Mouse (Mus musculus) lung, postnatal 25 days (tissue): ENCODE results near the gene Col24a1.

ENCODE experiments used
- DNase-seq: peaks from one replicate; pipeline ENCODE4 v3.0.0; 2022; ENCODE audit warnings: low spot score

The Col24a1 gene

DNA sequence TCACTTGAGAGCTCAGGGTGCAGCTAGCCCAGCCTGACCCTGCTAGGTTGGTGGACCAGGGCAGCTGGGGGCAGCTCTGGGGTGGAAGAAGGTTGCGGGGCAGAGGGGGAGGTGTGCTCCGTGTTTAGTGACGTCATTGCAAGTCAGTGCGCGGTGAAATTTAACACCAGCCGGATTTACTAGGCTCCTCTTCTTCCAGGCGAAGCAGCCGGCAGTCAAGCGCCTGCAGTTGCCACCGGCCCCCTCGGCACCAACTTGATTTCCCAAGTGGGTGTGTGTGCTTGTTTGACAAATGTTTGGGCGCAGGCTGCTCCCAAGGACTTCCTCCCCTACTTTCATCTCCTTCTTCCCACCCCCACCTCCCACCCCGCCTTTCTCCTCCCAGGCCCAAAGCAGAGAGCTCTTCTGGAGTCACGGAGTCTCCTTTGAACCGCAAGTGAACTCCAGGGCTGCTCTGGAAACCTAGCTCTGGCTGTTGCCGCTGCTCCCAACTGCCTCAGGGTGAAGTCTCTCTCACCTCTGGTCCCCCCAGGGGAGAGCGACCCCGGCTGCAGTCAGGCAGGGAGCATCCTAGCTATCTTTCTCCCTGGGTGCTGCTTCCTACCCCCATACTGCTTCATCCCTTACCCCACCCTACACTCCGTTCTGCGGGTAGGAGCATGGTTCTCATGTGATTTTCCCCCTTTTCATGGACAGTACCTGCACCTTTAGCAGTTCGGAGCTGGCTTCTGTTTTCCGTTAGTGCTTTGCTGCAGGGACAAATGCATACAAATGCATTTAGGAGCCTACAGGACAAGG lies at the start of gene Col24a1:
TSS of gene Col24a1 (plus strand) at position 136 of the 798 bp plus-strand sequence.
- DNase-seq: no peak

DNA sequence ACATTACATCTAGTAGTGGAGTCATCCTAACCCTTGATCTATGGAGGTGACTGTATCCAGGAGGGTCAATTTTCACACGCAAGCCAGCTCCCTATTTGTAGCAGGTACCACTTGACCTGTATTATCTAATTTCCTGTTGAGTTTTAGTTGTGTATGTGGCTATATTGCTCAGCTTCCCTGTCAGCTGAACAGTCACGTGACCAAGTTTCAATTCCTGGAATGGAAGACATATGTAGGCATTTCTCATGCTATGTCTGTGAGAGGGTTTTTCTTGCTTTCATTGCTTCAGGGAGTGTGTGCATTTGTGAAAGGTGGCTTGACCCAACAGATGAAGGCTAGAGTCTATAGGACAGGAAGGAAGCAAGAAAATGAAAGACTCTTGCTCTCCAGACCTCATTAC lies 44.2 kb upstream of the Col24a1 start:
- DNase-seq: no peak

DNA sequence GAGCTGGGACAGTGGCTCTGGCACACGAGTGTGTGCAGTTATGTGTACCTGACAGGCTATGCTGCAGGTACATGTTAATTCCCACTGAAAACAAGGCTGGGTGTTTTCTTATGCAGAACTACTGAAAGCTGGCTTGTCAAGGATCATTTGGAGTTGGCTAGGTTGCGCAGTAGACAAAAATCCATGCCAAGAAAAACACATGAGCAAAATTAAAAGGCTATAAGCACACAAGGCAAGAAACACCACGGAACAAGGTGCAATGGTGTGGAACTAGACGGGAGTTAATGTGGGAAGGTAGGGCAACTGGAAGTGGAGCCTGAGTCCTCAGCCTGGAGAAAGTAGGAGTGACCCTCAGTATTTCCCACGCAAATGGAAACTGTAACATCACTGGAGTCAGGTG lies 39.2 kb upstream of the Col24a1 start:
- DNase-seq: no peak

DNA sequence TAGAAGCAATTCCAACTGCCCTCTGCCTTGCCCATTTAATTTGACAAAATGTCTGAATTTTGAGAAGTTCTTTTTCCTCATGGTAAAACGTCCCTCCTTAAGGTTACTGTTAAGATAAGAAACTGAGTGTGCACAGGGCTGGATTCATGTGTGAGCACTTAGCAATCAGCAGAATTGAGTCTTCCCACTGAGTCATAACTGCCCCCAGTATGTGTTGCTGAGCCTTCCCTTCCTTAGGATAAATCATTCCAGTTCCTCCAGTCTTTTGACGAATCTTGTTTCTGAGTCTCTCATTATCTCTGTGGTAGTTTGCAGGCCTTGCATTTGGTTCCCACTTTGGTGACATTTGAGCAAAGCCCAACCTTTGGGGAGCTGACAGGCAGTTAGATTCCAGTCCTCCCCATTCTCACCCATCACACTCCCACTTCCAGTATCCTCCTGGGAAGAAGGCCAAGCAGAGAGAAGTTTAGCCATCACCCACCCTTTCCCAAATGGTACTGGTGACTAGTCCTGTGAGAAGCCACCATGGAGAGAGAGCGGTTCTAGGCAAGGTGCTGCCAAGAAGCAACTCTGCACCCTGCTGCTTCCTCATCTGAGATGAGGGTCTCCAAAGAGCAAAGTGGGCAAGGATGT lies 37.4 kb upstream of the Col24a1 start:
- DNase-seq: no peak

DNA sequence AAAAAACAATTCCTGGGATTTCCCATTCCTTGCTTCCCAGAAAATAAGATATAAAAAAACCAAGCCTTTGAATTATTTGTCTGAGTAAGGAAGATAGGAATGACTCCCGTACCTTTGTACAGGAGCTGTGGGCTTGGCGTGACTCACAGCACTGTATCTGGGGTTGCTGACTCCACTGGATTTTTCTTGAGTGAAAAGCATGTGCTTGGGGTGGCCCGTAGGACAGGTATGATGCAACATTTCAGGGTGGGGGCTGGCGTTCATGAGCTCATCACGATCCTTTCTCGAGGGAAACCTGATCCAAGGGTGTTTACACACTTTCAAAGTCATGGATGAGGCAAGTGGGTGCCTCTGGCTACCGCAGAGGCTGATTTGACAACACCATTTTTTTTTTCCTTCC lies 35.6 kb upstream of the Col24a1 start:
- DNase-seq: no peak

DNA sequence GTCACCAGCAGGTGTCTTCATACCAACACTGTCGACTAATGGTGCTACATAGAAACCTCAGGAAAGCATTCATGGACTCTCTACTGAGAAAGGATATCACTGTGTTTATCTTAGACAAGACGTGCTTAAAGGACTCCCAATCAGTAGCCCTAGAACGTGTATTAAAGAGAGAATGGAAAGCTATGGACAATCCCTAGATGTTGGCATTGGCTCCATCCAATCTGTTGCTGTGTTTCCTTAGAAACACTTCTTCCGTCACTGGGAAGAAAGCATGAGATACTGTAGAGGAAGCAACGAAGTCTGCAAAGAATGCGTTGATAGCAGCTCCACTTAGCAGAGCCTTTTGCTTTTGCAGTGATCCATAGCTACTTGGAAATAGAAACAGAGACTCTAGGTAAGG lies 32.6 kb upstream of the Col24a1 start:
- no peak for DNase-seq

DNA sequence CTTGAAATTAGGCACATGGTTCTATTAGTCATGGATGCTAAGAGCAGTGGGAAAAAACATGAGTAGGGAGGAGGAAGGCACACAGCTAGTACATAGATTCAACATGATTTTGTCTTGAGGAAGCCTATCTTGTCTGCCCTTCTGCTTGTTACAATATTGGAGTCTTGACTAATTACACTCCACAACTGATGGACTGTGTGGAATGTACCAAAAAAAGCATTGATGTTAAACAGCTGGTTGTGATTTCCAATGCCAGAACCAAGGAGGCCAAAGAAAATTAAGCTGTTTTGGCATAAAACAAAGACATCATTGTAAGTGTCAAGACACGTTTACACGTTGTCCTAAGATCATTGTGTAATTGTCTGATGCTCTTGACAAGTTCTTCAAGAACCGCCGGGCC lies 29.1 kb upstream of the Col24a1 start:
- no peak for DNase-seq

DNA sequence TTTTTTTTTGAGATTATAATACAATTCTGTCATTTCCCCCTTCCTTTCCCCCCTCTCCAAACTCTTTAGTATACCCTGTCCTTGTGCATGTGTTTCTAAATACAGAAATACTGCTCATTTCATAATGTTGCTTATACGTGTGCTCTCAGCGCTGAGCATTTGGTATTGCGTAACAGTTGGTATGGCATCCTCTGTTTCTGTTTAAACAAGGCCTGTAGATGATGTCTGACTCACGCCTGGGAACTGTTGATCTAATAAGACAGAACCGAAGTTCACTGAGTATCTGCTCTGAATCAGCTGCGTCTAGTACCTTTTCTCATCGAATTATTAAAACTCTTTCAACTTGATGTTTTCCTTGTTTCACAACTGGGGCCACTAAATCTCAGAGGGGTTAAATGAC lies 24.2 kb upstream of the Col24a1 start:
- DNase-seq: no peak

DNA sequence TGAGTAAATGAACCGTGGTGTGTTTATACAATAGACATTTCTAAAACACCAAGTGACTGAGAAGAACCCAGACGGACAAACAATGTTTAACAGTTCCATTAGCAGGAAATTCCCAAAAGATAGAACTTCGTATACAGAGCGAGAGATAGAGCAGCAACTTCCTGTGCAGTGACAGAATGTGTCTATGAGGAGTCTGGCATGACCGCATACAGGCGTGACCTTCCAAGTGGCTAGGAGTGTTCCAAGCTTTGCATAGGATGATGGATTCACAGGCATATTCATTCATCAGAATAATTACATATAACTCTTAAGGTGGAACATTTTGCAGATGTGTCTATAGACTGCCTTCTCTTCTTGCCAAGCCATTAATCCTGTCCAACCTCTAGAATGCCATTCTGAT lies 18.1 kb upstream of the Col24a1 start:
- no peak for DNase-seq

DNA sequence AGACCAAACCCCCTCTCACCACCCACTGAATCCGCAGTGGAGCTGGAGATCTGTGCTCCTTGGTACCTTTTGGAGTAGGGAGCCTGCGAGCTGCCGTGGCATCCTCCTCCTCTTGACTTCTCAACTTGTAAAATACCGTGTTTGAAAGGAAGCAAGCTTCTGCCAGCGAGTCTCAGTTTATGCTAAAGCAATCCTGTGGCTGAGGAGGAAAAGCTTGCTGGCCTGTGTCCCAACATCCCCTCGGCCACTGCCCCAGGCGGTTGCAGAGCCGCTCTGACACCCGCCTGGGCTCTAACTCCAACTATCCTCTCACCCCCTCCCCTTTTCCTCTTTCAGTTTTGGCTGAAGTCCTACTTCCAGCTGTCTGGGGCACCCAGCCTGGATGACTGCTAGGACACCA lies 935 bp downstream of the Col24a1 start:
- DNase-seq: peak; percentile 0

DNA sequence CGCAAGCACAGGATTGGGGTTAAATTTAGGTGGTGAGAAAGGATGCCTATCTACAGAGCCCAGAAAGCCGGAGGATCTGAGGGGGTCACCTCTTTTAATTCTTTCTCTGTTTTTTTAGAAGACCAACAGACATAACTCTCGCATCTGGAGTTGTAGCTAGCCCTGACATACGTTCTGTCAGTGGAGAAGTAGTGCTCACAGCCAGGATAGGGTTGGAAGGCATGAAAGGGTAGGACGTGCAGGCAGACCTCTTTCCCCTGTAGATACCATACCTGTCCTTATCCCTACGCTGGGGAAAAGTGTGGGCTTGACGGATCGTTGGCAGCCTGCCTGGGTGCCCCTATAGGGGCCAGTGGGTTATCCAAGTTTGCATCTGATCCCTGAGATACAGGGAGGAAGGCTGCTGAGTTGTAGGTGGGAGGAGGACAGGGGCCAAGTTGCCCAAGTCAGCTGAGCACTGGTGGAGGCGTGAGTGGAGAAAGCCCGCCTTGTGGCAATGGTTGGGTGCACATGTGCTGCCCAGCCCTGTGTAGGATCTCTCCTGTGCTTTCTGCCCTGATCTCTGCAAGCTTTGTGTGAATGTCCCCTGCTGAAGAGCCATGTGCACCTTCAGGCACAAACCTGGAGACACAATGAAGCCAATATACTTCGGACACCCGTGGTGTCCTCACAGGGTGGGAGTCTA lies 1.5 kb downstream of the Col24a1 start:
- no peak for DNase-seq

DNA sequence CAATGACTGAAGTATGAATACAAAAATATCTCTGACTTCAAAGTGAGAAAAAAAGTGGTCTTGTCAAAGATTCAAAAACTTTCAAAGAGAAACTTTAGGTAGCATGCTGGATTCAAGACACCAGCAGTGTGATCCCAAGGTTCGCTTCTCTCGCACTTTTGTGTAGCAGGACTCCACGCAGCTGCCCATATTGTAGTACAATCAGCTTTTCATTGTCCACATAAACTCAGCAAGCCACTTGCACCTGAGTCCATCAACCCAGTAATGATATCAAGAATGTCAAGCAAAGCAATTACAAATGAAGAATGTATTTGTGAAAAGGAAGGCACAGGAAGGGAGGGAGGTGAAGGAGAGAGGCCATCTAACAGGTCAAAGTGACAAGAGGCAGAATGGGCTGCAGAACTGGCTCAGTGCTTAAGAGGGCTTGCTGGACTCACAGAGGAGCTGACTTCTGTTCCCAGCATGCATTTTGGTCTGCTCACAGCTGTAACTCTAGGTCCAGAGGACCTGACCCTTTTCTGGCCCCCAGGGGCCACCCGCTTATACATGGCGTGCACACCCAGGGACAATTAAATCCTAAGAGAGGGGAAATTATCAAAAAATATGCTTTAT lies 7.8 kb downstream of the Col24a1 start:
- DNase-seq: no peak

DNA sequence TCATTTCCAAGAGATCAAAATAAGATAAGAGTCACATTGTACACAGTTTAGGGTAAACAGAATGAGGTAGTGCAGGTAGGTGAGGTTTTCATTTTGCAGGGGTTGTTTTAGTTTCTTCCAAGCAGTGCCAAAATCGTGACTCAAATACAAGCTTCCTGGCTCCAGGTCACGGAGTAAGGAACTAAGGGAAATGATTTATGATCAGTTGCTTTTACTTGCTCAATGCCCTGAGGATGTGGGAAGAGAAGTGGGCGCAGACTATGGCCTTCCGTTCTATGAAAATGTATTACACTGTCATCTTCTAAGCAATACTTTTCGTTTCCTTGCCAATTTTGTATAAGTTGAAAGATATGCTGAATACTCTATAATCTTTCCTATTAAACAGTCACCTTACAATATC lies 13.0 kb downstream of the Col24a1 start:
- no peak for DNase-seq

DNA sequence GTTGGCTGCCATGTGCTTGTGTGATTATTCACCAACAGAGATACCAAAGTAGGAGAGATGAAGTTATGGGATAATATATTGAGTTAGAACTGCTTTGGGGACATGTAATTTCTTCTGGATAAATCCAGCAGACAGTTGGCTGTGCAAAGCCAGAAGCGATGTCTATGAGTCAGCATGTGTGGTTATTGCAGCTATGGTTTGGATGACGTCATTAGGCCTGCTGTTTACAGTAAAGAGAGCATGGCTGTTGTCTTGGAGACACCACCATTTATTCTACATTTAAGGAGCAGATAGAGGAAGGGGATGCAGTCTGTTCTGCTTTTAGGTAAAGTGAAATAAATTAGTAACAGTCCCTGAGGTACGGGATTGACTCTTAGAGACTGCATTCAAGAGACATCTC lies 14.9 kb downstream of the Col24a1 start:
- DNase-seq: no peak

DNA sequence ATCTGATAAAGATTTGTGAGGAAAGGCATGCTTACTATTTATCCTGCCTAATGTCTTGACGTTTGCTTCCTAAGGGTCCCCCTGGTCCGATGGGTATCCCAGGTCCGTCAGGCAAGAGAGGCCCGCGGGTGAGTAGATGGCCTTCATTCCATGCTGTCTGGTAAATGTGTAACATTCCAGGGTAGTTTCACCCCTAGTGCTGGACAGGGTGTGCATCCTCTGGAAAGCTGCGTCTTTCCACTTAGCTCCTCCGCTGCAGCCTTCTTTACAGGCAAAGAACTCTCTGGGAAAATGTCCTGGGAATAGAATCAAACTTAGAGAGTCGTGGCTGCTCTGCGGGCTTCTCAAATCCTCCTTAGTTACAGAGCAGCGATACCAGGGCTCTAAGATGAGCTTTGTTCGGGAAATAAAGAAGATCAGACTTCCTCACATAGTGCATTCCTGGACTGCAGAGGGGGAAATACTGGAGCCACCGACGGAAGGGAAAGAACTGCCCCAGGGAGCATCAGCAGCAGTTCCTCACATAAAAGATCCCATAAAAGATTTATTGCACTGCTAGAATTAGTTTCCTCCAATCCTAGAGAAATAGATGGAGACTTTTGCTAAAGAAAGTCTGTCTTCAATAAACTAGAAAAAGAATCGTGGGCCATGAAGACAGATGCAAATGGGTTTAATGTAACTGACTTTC lies 28.5 kb downstream of the Col24a1 start:
- DNase-seq: no peak

DNA sequence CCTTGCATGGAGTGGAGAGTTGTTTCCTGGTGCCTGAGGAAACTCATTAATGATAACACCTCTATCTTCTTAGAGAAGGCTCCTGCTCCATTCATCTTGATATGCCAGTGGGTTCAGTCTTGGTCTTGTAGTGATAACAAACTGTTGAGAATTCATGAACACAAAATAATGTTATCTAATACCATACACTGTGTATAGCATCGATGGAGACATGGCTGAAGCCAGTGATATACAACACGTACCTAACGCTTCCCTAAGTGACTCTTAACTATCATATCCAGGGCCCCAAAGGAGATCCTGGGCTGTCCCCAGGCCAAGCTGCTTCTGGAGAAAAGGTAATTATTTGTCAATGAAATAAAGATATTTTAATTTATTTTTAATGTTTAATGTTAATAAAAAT lies 33.1 kb downstream of the Col24a1 start:
- no peak for DNase-seq

DNA sequence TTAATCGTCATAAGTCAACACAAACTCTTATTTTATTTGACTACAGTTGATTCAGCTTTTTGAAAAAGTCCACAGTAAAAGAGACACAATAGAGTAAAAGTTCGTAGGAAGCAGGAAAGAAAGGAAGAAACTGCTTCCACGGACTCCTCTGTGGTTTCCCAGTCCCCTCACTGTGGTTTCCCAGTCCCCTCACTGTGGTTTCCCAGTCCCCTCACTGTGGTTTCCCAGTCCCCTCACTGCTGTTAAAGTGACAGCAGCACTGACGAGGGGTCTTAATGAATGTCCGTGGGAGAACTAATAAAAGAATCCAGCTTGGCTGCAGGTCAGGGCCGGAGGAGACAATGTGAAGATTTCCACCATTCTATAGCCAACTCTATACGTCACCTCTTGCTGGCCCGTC lies 39.4 kb downstream of the Col24a1 start:
- no peak for DNase-seq

DNA sequence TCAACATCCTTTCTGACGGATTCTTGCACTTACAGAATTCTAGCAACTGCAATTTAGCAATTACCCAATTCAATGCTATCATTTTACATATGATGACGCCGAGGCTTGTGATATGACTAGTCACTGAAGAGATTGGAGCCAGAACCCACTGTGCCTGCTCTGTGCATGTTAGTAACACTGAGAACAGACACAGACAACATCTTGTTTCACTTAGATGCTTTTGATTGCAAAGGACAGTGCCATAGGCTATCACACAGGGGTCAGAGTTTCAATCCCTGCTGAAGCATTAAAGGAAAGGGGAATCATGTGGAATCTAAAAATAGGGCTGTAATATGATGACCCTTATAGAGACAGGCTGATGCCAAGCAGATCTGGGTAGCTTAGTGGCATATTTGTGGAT lies 41.8 kb downstream of the Col24a1 start:
- no peak for DNase-seq

DNA sequence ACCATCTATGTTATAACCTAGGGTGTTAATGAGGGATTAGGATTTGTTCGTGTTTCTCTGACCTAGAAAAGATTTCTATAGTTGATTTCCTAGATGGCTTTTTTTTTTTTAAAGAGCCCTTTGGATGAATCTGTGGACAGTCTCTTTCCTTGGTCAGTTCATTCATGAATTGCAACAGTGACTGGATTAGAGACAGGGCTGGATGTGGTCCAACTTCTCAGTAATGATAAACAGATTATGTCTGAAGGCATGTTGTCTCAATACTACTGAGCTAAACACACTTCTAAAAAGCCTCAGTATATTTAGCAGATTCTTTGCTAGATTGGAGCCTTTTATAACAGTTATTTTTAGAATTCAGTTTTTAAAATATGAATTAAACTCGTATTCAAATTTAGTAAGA lies 44.9 kb downstream of the Col24a1 start:
- peak; percentile 12 for DNase-seq

DNA sequence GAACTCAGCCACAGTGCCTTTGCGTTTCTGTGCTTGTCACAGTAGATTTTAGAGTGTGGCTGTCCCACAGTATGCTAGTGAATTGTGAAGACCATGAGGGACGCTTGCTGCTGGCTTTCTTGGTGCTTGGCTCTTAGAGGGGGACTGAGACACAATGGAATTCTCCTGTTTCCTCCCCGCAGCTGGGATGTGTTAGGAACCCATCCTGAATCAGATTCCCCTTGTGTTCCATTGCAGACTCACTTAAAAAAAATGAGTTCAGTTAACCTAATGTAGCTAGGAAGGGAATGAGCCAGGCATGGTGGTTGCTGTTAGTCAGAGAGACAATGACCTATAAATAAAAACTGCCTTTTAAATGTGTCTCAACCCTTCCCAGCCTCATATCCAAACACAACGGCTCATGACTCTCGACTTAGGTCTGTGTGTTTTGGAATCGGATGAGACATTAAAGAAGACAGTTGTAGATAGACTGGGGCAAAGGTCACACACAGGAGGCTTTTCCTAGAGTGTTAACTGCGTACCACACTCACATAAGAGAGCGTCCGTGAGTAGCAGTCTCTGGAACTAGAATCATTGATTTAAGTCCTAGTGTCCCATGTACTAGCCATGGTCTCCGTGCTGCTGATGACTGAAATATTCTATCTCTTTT lies 47.7 kb downstream of the Col24a1 start:
- no peak for DNase-seq

DNA sequence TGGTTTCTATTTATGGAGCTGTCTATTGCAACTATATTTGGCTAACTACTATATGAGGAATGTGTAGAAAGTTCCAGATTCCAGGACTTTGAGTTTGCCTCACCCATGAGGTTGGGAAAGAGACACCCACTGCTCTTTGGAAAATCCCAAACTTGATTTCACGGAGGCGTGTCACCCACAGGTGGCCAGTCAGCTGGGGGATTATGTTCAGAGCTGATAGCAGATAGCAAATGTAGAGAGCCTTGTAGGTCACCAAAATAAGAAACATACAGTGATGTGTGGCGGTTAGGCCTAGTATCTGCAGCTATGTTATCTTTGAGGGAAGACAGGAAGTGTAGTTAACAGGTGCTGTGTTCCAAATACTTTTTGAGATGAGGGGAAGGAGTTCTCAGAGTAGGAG lies 56.4 kb downstream of the Col24a1 start:
- no peak for DNase-seq

DNA sequence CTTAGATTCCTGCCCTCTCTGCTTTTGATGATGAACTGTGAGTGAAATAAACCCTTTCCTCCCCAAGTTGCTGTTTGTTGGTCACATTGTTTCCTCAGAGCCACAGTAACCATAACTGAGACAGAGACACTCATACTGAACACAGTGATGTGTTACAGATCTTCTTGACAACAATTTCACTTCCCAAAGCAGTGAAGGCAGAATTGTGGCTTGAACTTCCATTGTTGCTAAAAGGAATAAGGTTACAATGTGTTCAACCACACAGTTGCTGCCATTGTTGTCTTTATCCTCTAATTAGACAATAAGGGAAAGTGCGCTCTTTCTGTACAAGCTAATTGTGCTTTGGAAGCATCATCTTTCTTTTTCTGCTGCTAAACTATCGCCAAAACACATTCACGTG lies 61.7 kb downstream of the Col24a1 start:
- DNase-seq: no peak
